Mouse (Mus musculus) embryonic stem cell, embryonic (primary cell): Measurements from ENCODE around the gene Fbxw11.

Source experiments
- CTCF ChIA-PET, 4 experiments: fragments of 300-600 bp in 2 of 4; fragments of 350-600 bp in 2 of 4; sonication (Branson Sonifier 250); formaldehyde crosslinking; loops; one replicate each; lab custom pipeline; 2022; ENCODE audit warnings: inconsistent platforms in 2 of 4; lab: Charles Lee
- POLR2A ChIA-PET, 4 experiments: fragments of 300-600 bp in 2 of 4; fragments of 350-600 bp in 2 of 4; sonication (Branson Sonifier 250); formaldehyde crosslinking; loops; one replicate each; lab custom pipeline; 2022; ENCODE audit warnings: antibody characterized with exemption in 4 of 4, inconsistent platforms in 1 of 4; lab: Charles Lee

Gene Fbxw11

DNA sequence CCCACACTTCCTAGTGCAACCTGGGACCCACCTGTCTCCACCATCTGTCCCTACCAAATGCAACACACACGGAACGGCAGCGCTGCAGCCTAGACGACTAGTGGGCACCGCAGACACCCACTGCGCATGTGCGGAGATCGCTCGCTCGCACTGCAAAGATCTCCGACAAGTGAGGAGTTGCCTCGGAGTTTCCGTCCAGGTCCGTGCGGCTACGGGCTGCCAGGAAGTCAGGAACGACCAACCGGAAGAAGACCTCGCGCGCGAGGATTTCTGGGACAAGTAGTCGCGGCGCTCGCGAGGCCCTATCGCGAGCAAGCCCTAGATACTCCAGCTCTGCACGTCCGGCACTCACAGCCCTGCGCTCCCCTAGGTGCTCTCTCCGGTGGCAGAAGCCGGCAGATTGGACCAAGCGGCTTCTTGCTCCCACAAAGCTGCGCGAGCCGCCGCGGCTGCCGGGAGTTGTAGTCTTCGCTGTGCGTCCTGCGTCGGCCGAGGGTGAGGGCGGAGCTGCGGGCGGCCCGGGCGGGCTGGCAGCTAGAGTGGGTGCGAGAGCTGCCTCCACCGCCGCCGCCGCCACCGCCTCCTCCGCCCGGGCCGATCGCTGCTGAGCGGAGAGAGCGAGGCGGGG lies at the start of gene Fbxw11:
Gene Fbxw11, plus strand, starts transcription at position 476 of the 628 bp plus-strand sequence.
- ChIA-PET CTCF (interaction anchor here (0.6 to 2.1 kb wide), 11 partner anchors 9 to 925 kb away, joined by 3 to 19 read pairs (median 3); no protein-coding TSS in a partner anchor), POLR2A (interaction anchor here (0.5 to 4.0 kb wide), 73 partner anchors 8 to 910 kb away, joined by 3 to 40 read pairs (median 4); partner anchors contain the start of genes Stk10 (in 3 of the 4) and Snrnp25 (in 1 of the 4))

- ChIA-PET POLR2A (interaction anchor here in 2 of 4 experiments (0.6 to 1.6 kb wide), 4 partner anchors 18 to 90 kb away, joined by 3 to 4 read pairs (median 4); no protein-coding TSS in a partner anchor), CTCF (interaction anchor here in 3 of 4 experiments (0.5 to 3.6 kb wide), 14 partner anchors 9 to 519 kb away, joined by 3 to 16 read pairs (median 4); no protein-coding TSS in a partner anchor)
Observed at GRCm38 (mm10) chr11:32593081-32593480, 49.4 kb upstream of the Fbxw11 start.

DNA sequence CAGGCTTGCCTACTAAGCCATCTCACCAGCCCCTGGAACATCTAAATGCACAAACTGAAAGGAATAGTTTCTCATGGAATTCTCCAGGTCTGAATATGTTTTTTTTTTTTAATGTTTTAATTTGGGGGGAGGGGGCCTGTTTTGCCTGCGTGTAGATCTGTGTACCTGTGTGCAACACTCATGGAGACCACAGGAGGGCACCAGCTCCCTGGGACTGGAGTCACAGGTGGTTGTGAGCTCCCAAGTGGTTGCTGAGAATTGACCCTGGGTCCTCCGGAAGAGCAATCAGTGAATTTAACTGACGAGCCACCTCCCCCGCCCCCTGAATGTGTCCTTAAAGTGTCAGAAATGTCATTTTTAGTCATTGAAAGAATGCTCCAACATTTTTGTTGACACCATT lies 48.4 kb upstream of the Fbxw11 start:
- CTCF ChIA-PET: interaction anchor here (0.5 to 1.5 kb wide), 11 partner anchors 13 to 273 kb away, joined by 3 to 6 read pairs (median 3); no protein-coding TSS in a partner anchor
- POLR2A ChIA-PET: no interaction called here

DNA sequence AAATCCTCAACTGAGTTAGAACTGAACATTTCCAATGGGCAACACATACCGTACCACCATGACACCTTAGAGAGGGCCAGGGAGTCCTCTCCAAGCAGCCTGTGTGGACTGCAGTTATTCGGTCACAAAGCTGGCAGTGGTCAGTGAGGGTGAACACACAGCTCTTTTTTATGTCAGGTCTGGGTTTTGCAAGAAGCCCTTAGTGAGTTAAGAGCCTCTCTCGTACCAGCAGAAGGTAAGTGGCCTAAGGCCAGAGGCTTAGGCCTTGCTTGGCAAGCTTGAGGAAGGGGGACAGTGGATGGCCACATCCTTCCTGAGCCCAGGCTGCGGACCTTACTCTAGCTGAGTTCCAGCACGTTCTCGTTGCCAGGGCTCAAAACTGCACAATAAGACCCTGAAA lies 42.2 kb upstream of the Fbxw11 start:
- CTCF ChIA-PET: interaction anchor here in 2 of 4 experiments (0.6 to 0.7 kb wide), 2 partner anchors 32 to 258 kb away, joined by 3 to 5 read pairs; no protein-coding TSS in a partner anchor
- POLR2A ChIA-PET: interaction anchor here in 1 of 4 experiments (0.6 kb wide), 1 partner anchor 944 kb away, joined by 3 read pairs; no protein-coding TSS in a partner anchor

- POLR2A ChIA-PET: interaction anchor here in 3 of 4 experiments (0.7 to 1.3 kb wide), 7 partner anchors 20 to 112 kb away, joined by 3 to 4 read pairs (median 3); no protein-coding TSS in a partner anchor
- CTCF ChIA-PET: interaction anchor here (0.5 to 1.2 kb wide), 6 partner anchors 10 to 805 kb away, joined by 3 to 5 read pairs (median 3); no protein-coding TSS in a partner anchor
Observed at GRCm38 (mm10) chr11:32601528-32602323, 40.8 kb upstream of the Fbxw11 start.

DNA sequence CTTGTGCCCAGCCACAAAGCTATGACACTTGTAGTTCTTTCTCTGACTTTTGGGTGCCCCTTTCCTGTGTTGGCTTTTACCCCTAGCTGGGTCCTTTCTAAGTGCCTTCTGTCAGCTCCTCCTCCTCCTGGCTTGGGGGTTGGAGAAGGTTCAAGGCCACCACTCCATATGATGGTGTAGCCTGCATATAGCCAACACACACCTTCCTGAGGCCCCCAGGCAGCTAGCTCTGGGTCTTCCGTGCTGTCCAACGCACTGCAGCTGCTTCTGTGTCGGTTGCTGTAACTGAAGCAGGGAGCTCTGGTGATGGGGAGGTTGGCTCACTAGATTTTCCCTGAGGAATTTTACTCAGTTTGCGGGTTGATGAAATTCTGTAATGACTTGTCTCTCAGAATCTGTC lies 37.9 kb upstream of the Fbxw11 start:
- ChIA-PET CTCF (interaction anchor here in 3 of 4 experiments (0.6 to 2.2 kb wide), 11 partner anchors 10 to 539 kb away, joined by 3 to 9 read pairs (median 3); no protein-coding TSS in a partner anchor), POLR2A (interaction anchor here in 2 of 4 experiments (0.7 to 2.6 kb wide), 11 partner anchors 9 to 110 kb away, joined by 3 to 13 read pairs (median 4); partner anchors contain the start of genes Fbxw11 (in 1 of the 2) and Stk10 (in 1 of the 2))

DNA sequence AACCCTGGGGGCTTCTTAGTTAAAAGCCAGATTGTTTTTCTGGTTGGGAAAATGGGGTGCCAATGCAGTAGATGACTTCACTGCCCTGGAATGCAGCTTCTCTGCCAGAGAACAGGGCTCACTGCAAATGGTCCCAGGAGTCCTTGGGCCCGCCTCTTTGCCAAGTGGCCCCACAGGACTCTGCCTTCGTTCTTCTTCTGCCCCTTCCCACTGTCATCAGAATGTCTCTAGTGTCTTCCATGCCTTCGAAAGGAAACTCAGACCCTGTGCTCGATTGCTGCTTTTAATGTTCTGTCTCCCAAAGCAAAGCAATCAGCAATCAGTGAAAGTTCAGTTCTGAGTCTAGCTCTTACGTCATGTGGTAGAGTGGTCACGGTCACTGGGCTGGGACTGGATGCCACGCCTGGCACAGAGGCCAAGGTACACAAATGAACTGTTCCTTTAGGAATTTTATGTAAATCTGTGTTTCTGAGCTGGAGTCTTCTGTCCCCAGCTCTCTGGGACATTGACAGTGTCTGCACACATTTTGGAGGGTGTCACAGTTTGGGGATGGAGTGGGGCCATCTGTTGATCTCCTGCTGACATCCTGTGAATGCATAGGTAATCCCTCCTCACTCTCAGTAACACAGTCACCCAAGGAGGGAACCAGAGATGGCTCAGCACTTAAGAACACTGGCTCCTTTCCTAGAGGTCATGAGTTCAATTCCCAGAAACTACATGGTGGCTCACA lies 37.2 kb upstream of the Fbxw11 start:
- CTCF ChIA-PET: interaction anchor here in 3 of 4 experiments (0.6 to 2.2 kb wide), 8 partner anchors 9 to 160 kb away, joined by 3 to 9 read pairs (median 4); no protein-coding TSS in a partner anchor
- POLR2A ChIA-PET: interaction anchor here in 2 of 4 experiments (1.2 to 2.6 kb wide), 6 partner anchors 9 to 95 kb away, joined by 3 to 13 read pairs (median 6); partner anchors contain the start of genes Fbxw11 (in 1 of the 2) and Stk10 (in 1 of the 2)

GRCm38 (mm10) chr11:32605907-32606306 lies 36.6 kb upstream of the Fbxw11 start:
- CTCF ChIA-PET: interaction anchor here in 1 of 4 experiments (0.6 kb wide), 1 partner anchor 161 kb away, joined by 5 read pairs; no protein-coding TSS in a partner anchor
- POLR2A ChIA-PET: interaction anchor here in 1 of 4 experiments (1.5 to 2.5 kb wide), 2 partner anchors 8 to 25 kb away, joined by 5 to 10 read pairs; no protein-coding TSS in a partner anchor

GRCm38 (mm10) chr11:32607319-32607718 lies 35.2 kb upstream of the Fbxw11 start:
- ChIA-PET CTCF (no interaction called here), POLR2A (interaction anchor here in 1 of 4 experiments (0.6 to 1.7 kb wide), 2 partner anchors 11 to 149 kb away, joined by 3 to 4 read pairs; no protein-coding TSS in a partner anchor)

- POLR2A ChIA-PET: interaction anchor here in 1 of 4 experiments (1.7 kb wide), 1 partner anchor 18 kb away, joined by 4 read pairs; no protein-coding TSS in a partner anchor
- CTCF ChIA-PET: interaction anchor here in 2 of 4 experiments (0.5 to 0.6 kb wide), 2 partner anchors 81 to 1000 kb away, joined by 3 to 16 read pairs; no protein-coding TSS in a partner anchor
Observed at GRCm38 (mm10) chr11:32610616-32611015, 31.9 kb upstream of the Fbxw11 start.

DNA sequence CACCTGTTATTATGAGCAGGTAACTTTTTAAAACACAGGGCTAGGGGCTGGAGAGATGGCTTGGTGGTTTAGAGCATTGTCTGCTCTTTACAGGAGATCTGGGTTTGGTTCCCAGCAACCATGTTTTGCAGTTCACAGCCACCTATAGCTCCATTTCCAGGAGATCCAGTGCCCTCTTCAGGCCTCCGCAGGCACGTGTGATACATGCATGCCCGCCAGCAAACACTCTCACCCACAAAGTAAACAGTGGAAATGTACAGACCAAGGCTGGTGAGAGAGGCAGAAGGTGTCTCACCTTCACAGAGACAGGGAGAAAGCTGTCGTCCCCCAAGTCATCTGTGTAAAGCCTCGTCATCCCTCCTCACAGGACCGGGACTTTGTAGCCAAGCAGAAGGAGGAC lies 30.2 kb upstream of the Fbxw11 start:
- CTCF ChIA-PET: interaction anchor here in 1 of 4 experiments (0.6 to 0.7 kb wide), 2 partner anchors 19 to 102 kb away, joined by 3 read pairs; no protein-coding TSS in a partner anchor
- POLR2A ChIA-PET: interaction anchor here in 1 of 4 experiments (1.0 to 1.7 kb wide), 4 partner anchors 8 to 31 kb away, joined by 3 to 5 read pairs (median 4); partner anchors contain the start of gene Fbxw11

DNA sequence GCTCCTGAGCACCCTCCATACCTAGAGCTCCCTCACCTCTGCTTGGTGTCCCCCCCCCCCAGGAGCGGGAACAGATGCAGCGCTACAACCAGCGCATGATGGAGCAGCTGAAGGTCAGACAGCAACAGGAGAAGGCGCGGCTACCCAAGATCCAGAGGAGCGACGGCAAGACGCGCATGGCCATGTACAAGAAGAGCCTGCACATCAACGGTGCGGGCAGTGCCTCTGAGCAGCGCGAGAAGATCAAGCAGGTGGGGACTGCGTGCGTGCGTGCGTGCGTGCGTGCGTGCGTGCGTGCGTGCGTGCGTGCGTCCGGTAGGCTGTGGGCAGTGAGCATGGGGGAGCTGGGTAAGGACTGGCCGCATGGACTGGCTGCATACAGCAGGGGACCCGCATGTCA lies 28.1 kb upstream of the Fbxw11 start:
- CTCF ChIA-PET: interaction anchor here (0.6 to 1.1 kb wide), 7 partner anchors 10 to 428 kb away, joined by 3 to 9 read pairs (median 3); partner anchors contain the start of gene Hbq1a (in 1 of the 4)

GRCm38 (mm10) chr11:32615561-32615960 lies 27.0 kb upstream of the Fbxw11 start:
- CTCF ChIA-PET: interaction anchor here (0.6 to 2.3 kb wide), 16 partner anchors 18 to 533 kb away, joined by 3 to 8 read pairs (median 3); no protein-coding TSS in a partner anchor
- POLR2A ChIA-PET: interaction anchor here in 2 of 4 experiments (0.7 to 1.5 kb wide), 5 partner anchors 12 to 575 kb away, joined by 3 to 9 read pairs (median 4); partner anchors contain the start of gene Stk10 (in 1 of the 2)

More for the DNA sequence above, 28.1 kb upstream of the Fbxw11 start:
- POLR2A ChIA-PET: interaction anchor here (0.7 to 2.1 kb wide), 14 partner anchors 8 to 1308 kb away, joined by 3 to 10 read pairs (median 4); partner anchors contain the start of genes Fbxw11 (in 2 of the 4) and Stk10 (in 1 of the 4)

GRCm38 (mm10) chr11:32616091-32616490 lies 26.4 kb upstream of the Fbxw11 start:
- POLR2A ChIA-PET: interaction anchor here in 1 of 4 experiments (0.7 to 0.9 kb wide), 3 partner anchors 12 to 576 kb away, joined by 3 to 4 read pairs (median 4); partner anchors contain the start of gene Stk10

GRCm38 (mm10) chr11:32618036-32618435 lies 24.5 kb upstream of the Fbxw11 start:
- ChIA-PET POLR2A (interaction anchor here in 3 of 4 experiments (0.6 to 4.7 kb wide), 7 partner anchors 14 to 1862 kb away, joined by 3 to 17 read pairs (median 4); partner anchors contain the start of gene Fbxw11 (in 2 of the 3)), CTCF (interaction anchor here in 3 of 4 experiments (0.7 to 6.1 kb wide), 9 partner anchors 14 to 318 kb away, joined by 3 to 26 read pairs (median 3); partner anchors contain the start of gene Hbq1a (in 1 of the 3))

More at GRCm38 (mm10) chr11:32616091-32616490, 26.4 kb upstream of the Fbxw11 start:
- CTCF ChIA-PET: interaction anchor here in 3 of 4 experiments (0.6 to 2.3 kb wide), 16 partner anchors 13 to 533 kb away, joined by 3 to 11 read pairs (median 3); no protein-coding TSS in a partner anchor

DNA sequence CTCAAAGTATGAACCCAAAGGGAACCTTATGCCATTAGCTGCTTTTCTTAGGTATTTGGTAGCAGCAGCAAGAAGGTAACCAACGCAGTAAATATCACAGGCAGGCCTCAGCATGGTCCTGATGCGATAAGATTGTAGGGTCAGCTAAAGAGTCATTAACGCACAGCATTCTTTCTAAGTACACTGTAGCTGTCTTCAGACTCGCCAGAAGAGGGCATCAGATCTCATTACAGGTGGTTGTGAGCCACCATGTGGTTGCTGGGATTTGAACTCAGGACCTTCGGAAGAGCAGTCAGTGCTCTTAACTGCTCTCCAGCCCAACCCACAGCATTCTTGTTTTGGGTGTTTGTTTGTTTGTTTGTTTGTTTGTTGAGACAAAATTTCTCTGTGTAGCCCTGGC lies 23.9 kb upstream of the Fbxw11 start:
- CTCF ChIA-PET: interaction anchor here in 3 of 4 experiments (0.7 to 6.1 kb wide), 8 partner anchors 15 to 319 kb away, joined by 3 to 26 read pairs (median 4); partner anchors contain the start of gene Hbq1a (in 1 of the 3)
- POLR2A ChIA-PET: interaction anchor here in 2 of 4 experiments (0.9 to 4.7 kb wide), 7 partner anchors 11 to 530 kb away, joined by 3 to 17 read pairs (median 4); partner anchors contain the start of gene Fbxw11 (in 2 of the 2)
